9 mouse cellular contexts compared by ENCODE assay signal in the genomic region with DNA sequence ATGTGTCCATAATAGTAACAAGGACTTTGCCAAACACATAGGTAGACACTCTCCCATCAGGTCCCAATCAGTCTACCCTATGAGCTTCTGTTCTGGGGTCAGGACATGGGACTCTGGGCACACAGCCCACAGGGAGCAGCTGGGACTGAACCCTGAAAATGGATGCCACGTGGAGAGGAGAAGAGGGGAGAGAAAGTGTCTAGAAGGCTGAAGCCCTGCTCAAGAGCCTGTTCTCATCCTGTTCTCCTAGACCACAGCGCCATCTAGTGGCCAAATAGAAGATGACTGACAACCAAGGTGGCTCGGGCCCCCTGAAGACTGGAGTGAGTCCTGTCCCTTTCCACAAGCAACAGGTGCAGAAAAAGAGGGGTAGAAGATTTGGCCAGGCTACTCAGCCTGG.
A peak's percentile ranks its signal among the peaks of the same experiment; 100 is the strongest.
DNase-seq lines count a peak whose midpoint lies in the region; ATAC-seq and TF ChIP-seq lines count a peak whose summit lies in the region.
"Had no signal": no experiment of that assay in that cellular context is flagged by ENCODE, and none has a peak within 500 bp of the region (broad histone marks: within the 10 kb centered on the region; RNA-seq: fewer than 3 reads in every experiment).

No protein-coding gene starts in this region.

- peak; percentile 94 for TF ChIP-seq CTCF in midbrain, postnatal 0 days (IDR thresholded peaks at IDR 0.05)

- no peaks in the 10 kb centered on the region for H3K4me1 ChIP-seq in limb, embryonic 11.5 days (ENCODE audit: control insufficient read depth, insufficient read depth, low read length)
- H3K4me1 ChIP-seq in midbrain, postnatal 0 days (ENCODE audit: insufficient read depth, low read length) = no peaks in the 10 kb centered on the region
- no peaks in the 10 kb centered on the region for H3K4me1 ChIP-seq in stomach, embryonic 14.5 days (ENCODE audit: control insufficient read depth, insufficient read depth, low read length)

- H3K4me3 ChIP-seq in limb, embryonic 11.5 days (ENCODE audit: low read depth, low read length) = no peak overlapping the region
- H3K4me3 ChIP-seq in midbrain, postnatal 0 days (ENCODE audit: low read depth, low read length) = no peak overlapping the region
- H3K4me3 ChIP-seq in stomach, embryonic 14.5 days (ENCODE audit: low read depth, low read length) = no peak overlapping the region
- H3K4me3 ChIP-seq: embryonic facial prominence, embryonic 15.5 days had no signal

- no peaks in the 10 kb centered on the region for H3K36me3 ChIP-seq in limb, embryonic 11.5 days (ENCODE audit: control insufficient read depth, insufficient read depth, low read length)
- H3K36me3 ChIP-seq in midbrain, postnatal 0 days (ENCODE audit: insufficient read depth, low read length) = 0 out of 2 replicates have a peak, but pooled peaks cover 3% of the 10 kb centered on the region
- H3K36me3 ChIP-seq in stomach, embryonic 14.5 days (ENCODE audit: control insufficient read depth, insufficient read depth, low read length) = no peaks in the 10 kb centered on the region
- H3K36me3 ChIP-seq: embryonic facial prominence, embryonic 15.5 days had no signal

- H3K27ac ChIP-seq in limb, embryonic 11.5 days (replicated peaks; ENCODE audit: low read depth, low read length) = no peak overlapping the region
- H3K27ac ChIP-seq in midbrain, postnatal 0 days (ENCODE audit: low read depth, low read length) = no peak overlapping the region
- H3K27ac ChIP-seq in stomach, embryonic 14.5 days (ENCODE audit: low read length) = no peak overlapping the region
- H3K27ac ChIP-seq: embryonic facial prominence, embryonic 15.5 days had no signal

- no peak overlapping the region for H3K9ac ChIP-seq in limb, embryonic 11.5 days (ENCODE audit: low read length)
- no peak overlapping the region for H3K9ac ChIP-seq in midbrain, postnatal 0 days (replicated peaks; ENCODE audit: low read length, poor library complexity, severe bottlenecking)
- H3K9ac ChIP-seq in stomach, embryonic 14.5 days (replicated peaks; ENCODE audit: low read depth, low read length) = no peak overlapping the region
- H3K9ac ChIP-seq: embryonic facial prominence, embryonic 15.5 days had no signal

- ATAC-seq in limb, embryonic 11.5 days (ENCODE audit: insufficient number of reproducible peaks, low FRiP score, low TSS enrichment, low read depth) = no peak
- ATAC-seq in midbrain, postnatal 0 days (ENCODE audit: low FRiP score) = peak; percentile 65; the same call in 1 of the 2 replicates
- ATAC-seq in stomach, embryonic 14.5 days (ENCODE audit: insufficient number of reproducible peaks, insufficient read depth, low FRiP score, low read depth) = peak; percentile 38; the same call in 1 of the 2 replicates

- H3K9me3 ChIP-seq in limb, embryonic 11.5 days (ENCODE audit: control insufficient read depth, low read length) = no peaks in the 10 kb centered on the region
- H3K9me3 ChIP-seq in midbrain, postnatal 0 days (ENCODE audit: low read length) = no peaks in the 10 kb centered on the region
- H3K9me3 ChIP-seq in stomach, embryonic 14.5 days (ENCODE audit: control insufficient read depth, low read depth, low read length) = no peaks in the 10 kb centered on the region
- H3K9me3 ChIP-seq: embryonic facial prominence, embryonic 15.5 days had no signal

- H3K4me2 ChIP-seq in limb, embryonic 11.5 days (ENCODE audit: low read depth, severe bottlenecking) = no peak overlapping the region
- H3K4me2 ChIP-seq in midbrain, postnatal 0 days (ENCODE audit: low read depth, low read length, poor library complexity, severe bottlenecking) = no peak overlapping the region
- no peak overlapping the region for H3K4me2 ChIP-seq in stomach, embryonic 14.5 days (replicated peaks; ENCODE audit: low read depth, low read length)
- H3K4me2 ChIP-seq: embryonic facial prominence, embryonic 15.5 days had no signal

- 3% methylated on average over 3 of the region's 3 CpGs for WGBS in limb, embryonic 11.5 days
- 2% methylated on average over 3 of the region's 3 CpGs for WGBS in midbrain, postnatal 0 days
- 2% methylated on average over 3 of the region's 3 CpGs for WGBS in stomach, embryonic 14.5 days

- DNase-seq in 3T3-L1 (ENCODE audit: low read depth, low spot score) (peak; percentile 80), adipocyte (ENCODE audit: low spot score) (peak; percentile 73)
- peak; percentile 60 to 80 for DNase-seq in cerebellum, postnatal 4 days (ENCODE audit: low spot score in 2 of 2)
- DNase-seq in gastrocnemius, postnatal 10 days = peak; percentile 72
- DNase-seq in kidney, adult 18-20 months = peak; percentile 59
- peak; percentile 85 for DNase-seq in limb, embryonic 11.5 days (ENCODE audit: low spot score)
- DNase-seq in midbrain, postnatal 0 days (ENCODE audit: low spot score) = peak; percentile 89

- H3K27me3 ChIP-seq in limb, embryonic 11.5 days (ENCODE audit: control insufficient read depth, insufficient read depth, low read length) = no peaks in the 10 kb centered on the region
- H3K27me3 ChIP-seq in midbrain, postnatal 0 days (ENCODE audit: insufficient read depth, low read length) = no peaks in the 10 kb centered on the region
- H3K27me3 ChIP-seq in stomach, embryonic 14.5 days (ENCODE audit: control insufficient read depth, insufficient read depth, low read length) = no peaks in the 10 kb centered on the region
